ENCODE assay signal across 10 mouse cellular contexts in the genomic region with DNA sequence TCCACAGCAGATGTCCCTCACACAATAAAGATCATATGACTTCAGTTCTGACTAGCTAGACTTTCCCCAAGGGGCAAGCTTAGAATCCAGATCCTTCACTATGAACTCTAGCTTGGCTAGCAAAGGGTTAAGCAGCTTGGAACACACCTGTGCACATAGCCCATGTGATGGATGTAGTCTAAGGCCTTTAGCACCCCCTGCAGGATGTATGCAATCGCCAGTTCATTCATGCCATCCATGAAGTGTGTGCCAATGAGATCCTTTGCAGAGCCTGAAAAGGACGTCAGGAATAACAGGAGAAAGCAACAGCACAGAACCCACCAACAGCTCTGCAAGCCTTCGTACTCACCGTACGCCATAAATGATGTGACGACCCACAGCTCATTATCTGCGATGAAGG. TPM values are rescaled to one million over a fixed set of nuclear protein-coding genes. Genes with fewer than 3 reads are reported as not detected.
DNase-seq lines count a peak whose midpoint lies in the region; ATAC-seq and TF ChIP-seq lines count a peak whose summit lies in the region.
"Had no signal": no experiment of that assay in that cellular context is flagged by ENCODE, and none has a peak within 500 bp of the region (broad histone marks: within the 10 kb centered on the region; RNA-seq: fewer than 3 reads in every experiment).

No protein-coding gene starts in this region.

- H3K4me2 ChIP-seq in forebrain, postnatal 0 days (ENCODE audit: low read depth): no peak overlapping the region
- no peak overlapping the region for H3K4me2 ChIP-seq in forebrain, embryonic 11.5 days (ENCODE audit: low read depth, low read length, severe bottlenecking)
- H3K4me2 ChIP-seq: midbrain, embryonic 15.5 days had no signal

- H3K4me1 ChIP-seq in forebrain, postnatal 0 days (ENCODE audit: insufficient read depth): no peaks in the 10 kb centered on the region
- no peaks in the 10 kb centered on the region for H3K4me1 ChIP-seq in forebrain, embryonic 11.5 days (replicated peaks; ENCODE audit: control insufficient read depth, insufficient read depth, low read length)
- H3K4me1 ChIP-seq: midbrain, embryonic 15.5 days had no signal

- intact Hi-C loops in gastrocnemius, postnatal 36 days (cut with DNase I): no loop called here

- no peak for ATAC-seq in forebrain, postnatal 0 days
- ATAC-seq in forebrain, embryonic 11.5 days (replicated peaks; ENCODE audit: low FRiP score): no peak
- ATAC-seq in monocyte, adult 5-6 weeks (replicated peaks; ENCODE audit: insufficient number of reproducible peaks, low FRiP score, low TSS enrichment, poor library complexity, severe bottlenecking): no peak
- ATAC-seq: midbrain, embryonic 15.5 days had no signal

- peaks cover 32% of the 10 kb centered on the region for H3K36me3 ChIP-seq in forebrain, postnatal 0 days (ENCODE audit: insufficient read depth)
- H3K36me3 ChIP-seq in forebrain, embryonic 11.5 days (ENCODE audit: control insufficient read depth, insufficient read depth, low read length): peaks cover 5% of the 10 kb centered on the region; the same call in 1 of the 2 replicates

- WGBS in forebrain, postnatal 0 days: 73% methylated on average over 7 of the region's 7 CpGs
- WGBS in forebrain, embryonic 11.5 days: 76% methylated on average over 7 of the region's 7 CpGs

- no peak for TF ChIP-seq POLR2A in brain, embryonic 14.5 days (IDR thresholded peaks at IDR 0.05; ENCODE audit: borderline replicate concordance, extremely low read depth, insufficient read depth, insufficient read length, poor library complexity, severe bottlenecking)

- H3K27me3 ChIP-seq in forebrain, postnatal 0 days (ENCODE audit: insufficient read depth, low read length): no peaks in the 10 kb centered on the region
- H3K27me3 ChIP-seq in forebrain, embryonic 11.5 days (ENCODE audit: control insufficient read depth, insufficient read depth, low read length): no peaks in the 10 kb centered on the region
- H3K27me3 ChIP-seq: midbrain, embryonic 15.5 days had no signal

- no peak overlapping the region for H3K27ac ChIP-seq in forebrain, postnatal 0 days (ENCODE audit: low read depth, low read length)
- no peak overlapping the region for H3K27ac ChIP-seq in forebrain, embryonic 11.5 days (ENCODE audit: low read depth, low read length)
- H3K27ac ChIP-seq: midbrain, embryonic 15.5 days had no signal

- no peak overlapping the region for H3K9ac ChIP-seq in forebrain, postnatal 0 days
- no peak overlapping the region for H3K9ac ChIP-seq in forebrain, embryonic 11.5 days (ENCODE audit: low read length)
- H3K9ac ChIP-seq: midbrain, embryonic 15.5 days had no signal

- H3K4me3 ChIP-seq in forebrain, postnatal 0 days (ENCODE audit: low read depth, low read length): no peak overlapping the region
- H3K4me3 ChIP-seq in forebrain, embryonic 11.5 days (ENCODE audit: low read depth, low read length): no peak overlapping the region
- H3K4me3 ChIP-seq: midbrain, embryonic 15.5 days had no signal

- TF ChIP-seq CTCF in forebrain, postnatal 0 days (IDR thresholded peaks at IDR 0.05; ENCODE audit: low read depth): peak; percentile 55
- TF ChIP-seq CTCF in brain, embryonic 14.5 days (IDR thresholded peaks at IDR 0.05; ENCODE audit: borderline replicate concordance, extremely low read depth, insufficient read depth, insufficient read length): peak; percentile 32; the same call in 1 of the 2 replicates

- H3K9me3 ChIP-seq in forebrain, postnatal 0 days (ENCODE audit: low read length): no peaks in the 10 kb centered on the region
- no peaks in the 10 kb centered on the region for H3K9me3 ChIP-seq in forebrain, embryonic 11.5 days (ENCODE audit: control insufficient read depth, low read length)
- H3K9me3 ChIP-seq: midbrain, embryonic 15.5 days had no signal

- no peak for DNase-seq in forebrain, postnatal 0 days
- DNase-seq in forebrain, embryonic 11.5 days (ENCODE audit: low spot score): no peak
- peak; percentile 56 for DNase-seq in A20 (ENCODE audit: low read depth, low spot score)
- DNase-seq in brain, embryonic 14.5 days (ENCODE audit: low read depth): peak; percentile 42
- peak; percentile 90 for DNase-seq in naive thymus-derived CD4-positive, alpha-beta T cell, adult 2 months (ENCODE audit: low read depth)
- no peak for DNase-seq in adipocyte (ENCODE audit: low spot score)
- no peak for DNase-seq in gastrocnemius, postnatal 36 days

RNA-seq across cellular contexts. Expression of a gene that starts 10.1 kb away (rescaled TPM):
- total RNA-seq in forebrain, postnatal 0 days (2014; rRNA removed): 83.9 and 85.0 TPM in 2 replicates
- 171 and 189 TPM in 2 replicates for polyA plus RNA-seq in forebrain, postnatal 0 days (2015; fragmentation: Nextera tagmentation; extraction: Ambion mirVana)
- polyA plus RNA-seq in forebrain, embryonic 11.5 days (2014; fragmentation: Nextera tagmentation; extraction: Ambion mirVana): 309 and 337 TPM in 2 replicates
- polyA plus RNA-seq in brain, embryonic 14.5 days (2012; rRNA removed): 128 and 134 TPM in 2 replicates
- 91.7 to 118 TPM (median 94.0 TPM) in 3 replicates for total RNA-seq in monocyte, adult 5-6 weeks (2017)
- total RNA-seq in gastrocnemius, postnatal 36 days (2021): 1 to 10 TPM; 1.5 to 3.6 TPM

RNA-seq across cellular contexts. Expression of a gene that starts 10.2 kb away (rescaled TPM):
- total RNA-seq in forebrain, postnatal 0 days (2014; rRNA removed): not detected in 2 replicates
- 0.67 and 0.82 TPM in 2 replicates for polyA plus RNA-seq in forebrain, postnatal 0 days (2015; fragmentation: Nextera tagmentation; extraction: Ambion mirVana)
- polyA plus RNA-seq in forebrain, embryonic 11.5 days (2014; fragmentation: Nextera tagmentation; extraction: Ambion mirVana): 1.2 TPM in 1 of 2 replicates, not detected in the other
- polyA plus RNA-seq in brain, embryonic 14.5 days (2012; rRNA removed): 0.77 TPM in 1 of 2 replicates, not detected in the other
- not detected in 3 replicates for total RNA-seq in monocyte, adult 5-6 weeks (2017)
- not detected for total RNA-seq in gastrocnemius, postnatal 36 days (2021)
- total RNA-seq: heart, adult 8-10 months had no signal

RNA-seq across cellular contexts. Expression of a gene that starts 31.2 kb away (rescaled TPM):
- 23.4 and 34.8 TPM in 2 replicates for total RNA-seq in forebrain, postnatal 0 days (2014; rRNA removed)
- polyA plus RNA-seq in forebrain, postnatal 0 days (2015; fragmentation: Nextera tagmentation; extraction: Ambion mirVana): 20.0 and 23.7 TPM in 2 replicates
- polyA plus RNA-seq in forebrain, embryonic 11.5 days (2014; fragmentation: Nextera tagmentation; extraction: Ambion mirVana): 41.8 and 43.6 TPM in 2 replicates
- polyA plus RNA-seq in brain, embryonic 14.5 days (2012; rRNA removed): 54.3 and 68.3 TPM in 2 replicates
- total RNA-seq in monocyte, adult 5-6 weeks (2017): 20.0 to 33.6 TPM (median 21.1 TPM) in 3 replicates
- 10 to 100 TPM; 10.5 to 10.9 TPM for total RNA-seq in gastrocnemius, postnatal 36 days (2021)

RNA-seq across cellular contexts. Expression of a gene that starts 45.3 kb away (rescaled TPM):
- 29.4 and 41.0 TPM in 2 replicates for total RNA-seq in forebrain, postnatal 0 days (2014; rRNA removed)
- polyA plus RNA-seq in forebrain, postnatal 0 days (2015; fragmentation: Nextera tagmentation; extraction: Ambion mirVana): 71.8 and 90.1 TPM in 2 replicates
- polyA plus RNA-seq in forebrain, embryonic 11.5 days (2014; fragmentation: Nextera tagmentation; extraction: Ambion mirVana): 70.9 and 74.1 TPM in 2 replicates
- 44.1 and 54.9 TPM in 2 replicates for polyA plus RNA-seq in brain, embryonic 14.5 days (2012; rRNA removed)
- 131 to 182 TPM (median 140 TPM) in 3 replicates for total RNA-seq in monocyte, adult 5-6 weeks (2017)
- 10 to 100 TPM; 60.0 to 68.3 TPM for total RNA-seq in gastrocnemius, postnatal 36 days (2021)

RNA-seq across cellular contexts. Expression of a gene that starts 45.9 kb away (rescaled TPM):
- total RNA-seq in forebrain, postnatal 0 days (2014; rRNA removed): 58.8 and 76.3 TPM in 2 replicates
- polyA plus RNA-seq in forebrain, postnatal 0 days (2015; fragmentation: Nextera tagmentation; extraction: Ambion mirVana): 49.5 and 62.2 TPM in 2 replicates
- 109 and 111 TPM in 2 replicates for polyA plus RNA-seq in forebrain, embryonic 11.5 days (2014; fragmentation: Nextera tagmentation; extraction: Ambion mirVana)
- 41.1 and 56.8 TPM in 2 replicates for polyA plus RNA-seq in brain, embryonic 14.5 days (2012; rRNA removed)
- 90.8 to 119 TPM (median 99.4 TPM) in 3 replicates for total RNA-seq in monocyte, adult 5-6 weeks (2017)
- total RNA-seq in gastrocnemius, postnatal 36 days (2021): 10 to 100 TPM; 19.1 to 22.2 TPM

Comparison
In these comparisons a context has a peak if more than half of its experiments do, and no peak if none do; other contexts are left out.
1. DNase-seq: peak in A20 (single experiment), brain, embryonic 14.5 days (single experiment) and naive thymus-derived CD4-positive, alpha-beta T cell, adult 2 months (single experiment); none in forebrain, postnatal 0 days (single experiment), forebrain, embryonic 11.5 days (single experiment), adipocyte (single experiment) and gastrocnemius, postnatal 36 days (0 of 2).
2. RNA of a gene that starts 10.1 kb away (total RNA-seq): 91.7 to 118 TPM in monocyte, adult 5-6 weeks and 83.9 to 85.0 TPM in forebrain, postnatal 0 days; 1.5 to 3.6 TPM in gastrocnemius, postnatal 36 days; every median in the first group is over 10 times any median in the second.